Mouse (Mus musculus) cerebellum, adult 9-10 months (tissue): ENCODE data around the gene Usp43.

Source experiments
- DNase-seq: peaks from one replicate; pipeline ENCODE4 v3.0.0; 2022

Gene Usp43

DNA sequence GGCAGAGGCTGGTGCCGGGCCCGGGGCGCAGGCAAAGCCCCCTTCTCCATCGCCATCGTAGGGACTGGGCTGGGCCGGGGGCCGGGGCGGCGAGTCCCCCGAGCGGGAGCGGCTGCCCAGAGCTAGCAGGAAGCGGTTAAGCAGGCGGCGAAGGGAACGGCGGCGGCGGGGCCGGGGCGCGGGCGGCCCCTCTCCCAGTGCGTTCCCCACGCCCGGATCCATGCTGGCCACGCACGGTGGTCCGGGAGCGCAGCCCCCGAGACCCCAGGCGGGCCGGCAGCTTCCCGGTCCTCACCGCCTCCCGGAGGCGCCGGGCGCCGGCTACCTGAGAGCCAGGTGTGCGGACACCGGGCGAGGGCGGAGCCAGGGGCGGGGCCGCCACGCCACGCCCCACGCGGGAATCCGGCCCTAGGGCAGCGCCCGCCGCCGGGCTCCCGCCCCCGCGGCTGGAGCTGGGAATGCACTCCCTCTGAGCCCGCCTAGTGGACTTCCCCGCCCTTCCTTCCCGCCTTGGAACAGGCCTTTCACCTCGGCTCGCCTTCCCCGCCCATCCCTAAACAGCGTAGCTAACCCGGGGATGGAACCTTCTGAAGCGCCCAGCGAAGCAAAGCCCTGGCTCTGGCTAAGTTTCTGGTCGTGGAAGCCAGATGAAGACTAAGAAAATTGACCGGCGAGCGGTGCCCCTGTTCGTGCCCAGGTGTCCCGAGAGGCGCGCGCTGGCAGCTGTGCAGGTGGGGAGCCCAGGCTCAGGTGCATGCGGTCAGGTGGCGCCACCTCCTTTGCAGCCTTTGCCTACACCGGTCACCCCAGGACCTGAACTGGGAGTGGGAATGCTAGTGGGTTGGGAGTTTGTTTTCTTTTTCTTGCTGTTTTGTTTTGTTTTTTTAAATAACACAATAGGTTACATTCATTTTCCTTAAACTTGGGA is at the start of gene Usp43:
Gene Usp43, minus strand, starts transcription at position 327 of the 928 bp plus-strand sequence.
- no peak for DNase-seq

DNA sequence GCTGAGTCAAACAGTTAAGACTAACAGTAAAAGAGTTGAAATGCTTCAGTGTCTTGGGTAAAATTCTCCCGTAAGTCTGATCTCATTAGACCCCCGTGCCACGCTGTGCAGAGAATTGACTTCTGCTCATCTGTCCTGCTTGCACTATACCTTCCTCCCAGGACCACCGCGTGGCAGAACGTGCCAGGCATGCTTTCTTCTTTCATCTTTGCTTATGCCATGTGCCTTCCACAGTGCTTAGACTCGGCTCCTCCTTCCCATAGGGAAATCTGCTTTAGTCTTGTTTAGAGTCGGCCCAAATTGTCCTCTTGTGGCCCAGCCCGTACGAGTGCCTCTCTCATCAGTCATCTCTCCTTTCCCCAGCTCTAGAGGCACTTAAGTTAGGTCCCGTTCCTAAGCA is 45.9 kb upstream of the Usp43 start:
- no peak for DNase-seq

DNA sequence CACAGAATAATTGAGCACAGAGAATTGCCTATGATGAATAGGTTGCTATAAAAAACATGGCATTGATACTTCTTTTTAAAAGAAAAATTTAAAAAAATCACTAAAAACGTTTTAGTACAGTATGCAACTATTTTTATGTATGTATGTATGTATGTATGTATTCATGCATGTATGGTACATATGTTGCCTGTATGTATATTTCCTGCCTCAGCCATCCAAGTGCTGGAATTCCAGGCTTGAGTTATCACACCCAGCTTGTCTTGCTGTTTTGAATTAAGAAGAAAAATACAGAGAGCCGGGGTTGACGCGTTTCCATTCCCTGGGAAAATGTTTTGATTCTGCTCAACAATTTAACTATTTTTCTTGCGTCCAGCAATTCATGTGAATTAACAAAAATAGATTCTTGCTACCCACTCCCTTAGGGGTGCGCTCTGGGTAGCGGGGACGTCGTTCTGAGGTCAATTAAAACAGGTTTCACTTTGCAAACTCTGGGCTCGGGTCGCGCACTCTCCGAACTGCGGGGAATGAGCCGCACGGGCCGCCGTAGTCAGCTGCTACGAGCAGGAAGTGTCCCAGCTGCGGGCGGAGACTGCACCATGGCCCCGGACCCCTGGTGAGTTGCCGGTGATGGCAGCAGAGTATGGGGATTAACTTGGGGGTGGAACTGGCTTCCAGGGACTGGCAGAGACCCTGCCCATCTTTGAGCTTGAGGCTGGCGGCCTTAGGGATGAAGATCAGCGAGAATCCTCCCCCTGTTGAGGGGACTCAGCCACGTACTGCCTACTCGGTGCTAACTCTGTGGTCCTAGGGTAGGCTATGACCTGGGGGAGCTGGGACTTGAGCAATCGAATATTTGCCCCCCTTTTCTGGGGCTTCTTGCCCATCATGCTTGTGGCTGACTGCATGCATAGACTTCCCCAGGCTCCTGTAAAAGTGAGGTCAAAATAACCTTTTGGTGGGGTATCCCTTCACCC is 44.2 kb upstream of the Usp43 start, which contains the start of gene Stx8:
Gene Stx8, plus strand, starts transcription at position 289 of the 974 bp plus-strand sequence.
- DNase-seq: peak; percentile 89

DNA sequence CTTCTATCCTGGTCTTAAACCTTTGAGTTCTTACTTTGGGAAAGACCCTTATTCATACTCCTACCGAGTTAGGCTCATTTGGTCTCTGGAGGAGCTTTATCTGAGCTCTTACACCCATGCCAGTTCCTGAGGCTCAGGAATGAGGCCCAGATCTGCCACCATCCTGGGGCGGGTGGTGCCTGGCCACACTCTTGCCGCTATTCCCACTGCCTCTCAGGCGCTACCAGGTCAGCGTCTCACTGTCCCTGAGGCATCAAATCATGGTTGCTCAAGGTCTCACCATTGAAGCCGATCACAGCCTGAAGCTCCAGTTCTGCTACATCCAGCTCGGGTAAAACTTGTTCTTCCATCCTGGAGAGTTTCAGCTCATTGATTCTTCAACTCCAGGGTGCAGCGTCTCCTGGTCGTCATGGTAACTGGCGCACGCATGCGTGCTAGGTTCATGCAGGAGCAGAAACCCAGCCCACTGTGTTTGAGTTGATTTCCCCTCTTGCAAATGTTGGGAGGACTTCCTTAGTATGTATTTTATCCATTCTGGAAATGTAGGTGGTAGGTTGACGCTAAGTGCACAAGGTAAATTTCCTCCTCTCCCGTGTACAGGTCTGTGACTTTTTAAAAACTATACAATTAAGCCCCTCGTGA is 43.4 kb upstream of the Usp43 start, which contains the start of gene Cfap52:
Gene Cfap52, minus strand, starts transcription at position 410 of the 642 bp plus-strand sequence.
- DNase-seq: peak; percentile 82

DNA sequence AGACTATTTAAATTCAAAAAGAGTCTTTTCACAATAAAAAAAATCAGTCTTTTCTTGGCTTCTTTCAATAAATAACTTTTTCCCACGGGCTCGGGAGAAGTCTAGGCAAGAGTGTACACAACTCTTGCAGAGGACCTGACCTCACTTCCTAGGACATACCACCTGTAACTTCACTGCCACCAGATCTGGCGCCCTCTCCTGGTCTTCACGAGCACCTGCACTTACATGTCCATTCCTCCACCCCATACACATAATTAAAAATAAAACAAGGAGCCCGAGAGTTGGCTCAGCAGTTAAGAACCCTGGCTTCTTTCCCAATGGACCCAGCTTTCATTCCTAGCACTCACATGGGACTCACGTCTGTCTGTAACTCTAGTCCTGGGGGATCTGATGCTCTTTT is 42.2 kb upstream of the Usp43 start:
- no peak for DNase-seq

DNA sequence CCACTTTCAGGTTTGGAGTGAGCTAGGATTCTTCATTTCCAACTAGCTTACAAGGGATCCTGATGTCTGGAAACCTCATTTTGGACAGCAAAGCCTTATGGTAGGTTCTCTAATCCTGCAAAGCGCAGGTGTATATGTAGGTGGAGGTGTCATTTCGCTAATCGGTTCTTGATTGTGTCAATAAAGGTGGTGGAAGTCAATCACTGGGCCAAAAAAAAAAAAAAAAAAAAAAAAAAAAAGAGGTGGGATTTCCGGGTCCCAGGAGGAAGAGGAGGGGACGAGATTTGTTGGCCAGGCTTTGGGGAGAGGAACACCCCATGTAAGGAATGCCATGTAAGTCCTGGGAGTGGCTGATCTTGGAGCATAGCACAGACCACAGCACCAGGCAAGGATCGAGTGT is 32.5 kb upstream of the Usp43 start:
- no peak for DNase-seq

DNA sequence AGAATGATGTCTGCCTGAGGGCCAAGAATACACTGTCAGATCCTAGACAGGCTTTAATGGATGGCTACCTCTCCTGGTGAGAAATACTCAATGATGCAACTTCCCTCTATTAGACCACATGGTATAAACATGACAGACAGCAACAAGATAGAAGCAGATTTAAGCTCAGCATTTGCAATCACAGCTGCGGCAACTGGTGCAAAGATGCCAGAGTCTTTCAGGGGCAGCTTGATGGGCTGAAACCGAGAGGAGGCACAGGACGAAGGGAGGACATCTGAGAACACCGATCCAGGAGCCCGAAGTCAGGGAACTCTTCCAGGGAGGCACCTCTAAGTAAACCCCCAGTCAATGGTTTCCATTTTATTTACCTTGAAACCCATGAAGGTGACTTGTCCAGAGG is 31.7 kb upstream of the Usp43 start:
- DNase-seq: no peak

DNA sequence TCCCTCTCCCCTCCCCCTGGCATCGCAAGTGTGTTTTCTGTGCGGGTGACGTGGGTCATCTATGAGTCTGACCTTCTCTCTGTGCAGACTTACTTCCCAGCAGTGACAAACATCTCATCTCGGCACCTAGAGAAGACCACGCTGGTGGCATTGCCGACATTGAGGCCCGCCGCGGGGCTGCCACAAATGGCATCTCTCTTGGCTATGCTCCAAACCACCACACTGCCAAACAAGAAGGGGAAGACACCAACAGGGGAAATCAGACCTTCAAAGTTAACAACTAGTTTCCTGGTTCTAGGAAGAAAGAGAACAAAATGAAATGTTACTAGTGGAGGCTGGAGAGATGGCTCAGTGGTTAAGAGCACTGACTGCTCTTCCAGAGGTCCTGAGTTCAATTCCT is 27.5 kb upstream of the Usp43 start:
- no peak for DNase-seq

DNA sequence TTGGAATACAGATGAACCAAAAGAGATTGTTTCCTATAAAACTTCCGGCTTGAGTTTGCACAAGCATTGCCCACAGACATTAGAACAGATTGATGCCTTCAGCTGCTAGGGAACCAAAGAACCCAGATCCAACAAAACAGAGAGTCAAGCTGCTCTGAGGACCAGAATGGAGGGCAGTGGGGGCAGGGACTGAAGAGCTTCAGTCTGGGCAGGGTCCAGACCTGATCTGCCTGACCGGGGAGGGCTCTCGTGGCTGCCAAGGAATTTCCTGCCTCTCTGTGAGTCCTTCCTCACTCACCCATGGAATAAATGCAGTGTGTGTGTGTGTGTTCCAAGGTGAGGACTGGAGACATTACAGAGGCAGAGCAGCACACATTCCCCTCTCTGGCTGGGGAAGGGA is 26.3 kb upstream of the Usp43 start:
- DNase-seq: no peak

DNA sequence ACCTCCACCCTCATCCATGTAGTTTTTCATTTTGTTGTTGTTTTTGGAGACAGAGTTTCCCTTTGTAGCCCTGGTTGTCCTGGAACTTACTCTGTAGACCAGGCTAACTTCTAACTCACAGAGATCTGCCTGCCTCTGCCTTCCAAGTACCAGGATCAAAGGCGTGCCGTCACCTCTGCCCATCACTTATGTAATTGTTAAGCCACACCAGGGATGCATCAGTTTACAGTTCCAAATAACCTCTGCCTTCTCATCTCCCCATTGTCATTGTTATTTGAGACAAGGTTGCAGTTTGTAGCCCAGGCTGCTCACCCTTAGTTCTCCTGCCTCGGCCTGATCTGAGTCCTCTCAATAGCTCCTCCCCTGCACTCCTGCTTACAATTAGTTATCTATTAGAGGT is 10.2 kb upstream of the Usp43 start:
- no peak for DNase-seq

DNA sequence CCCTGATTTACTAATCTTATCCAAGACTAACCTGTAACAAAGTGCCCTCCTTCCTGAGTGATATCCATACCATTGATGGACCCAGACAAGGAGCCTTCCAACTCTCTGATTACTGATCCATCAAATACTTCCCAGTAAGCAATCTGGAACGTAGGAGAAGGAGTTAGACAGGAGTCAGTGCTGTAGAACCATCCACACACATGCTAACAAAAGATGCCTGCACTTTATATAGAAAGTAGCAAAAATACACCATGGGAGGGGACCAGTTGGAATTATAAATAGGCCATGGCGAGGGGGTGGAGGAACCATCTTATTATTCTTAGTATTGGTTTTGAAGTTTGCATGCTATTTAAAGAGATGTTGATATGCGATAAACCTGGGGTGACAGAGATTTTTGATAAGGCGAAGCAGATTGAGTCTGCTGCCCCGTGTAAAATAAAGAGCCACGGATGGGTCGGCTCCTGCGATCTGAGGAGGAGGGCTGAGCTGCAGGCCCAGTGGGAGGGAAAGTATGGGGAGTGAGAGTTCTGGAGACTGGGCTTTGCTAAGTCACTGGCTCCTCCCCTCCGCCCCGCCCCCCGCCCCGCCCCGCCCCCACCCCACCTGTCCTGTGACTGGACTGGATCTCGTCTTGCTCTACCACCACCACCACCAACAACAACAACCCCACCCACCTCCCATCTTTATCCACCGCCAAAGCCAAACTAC is 4.5 kb upstream of the Usp43 start:
- DNase-seq: no peak

DNA sequence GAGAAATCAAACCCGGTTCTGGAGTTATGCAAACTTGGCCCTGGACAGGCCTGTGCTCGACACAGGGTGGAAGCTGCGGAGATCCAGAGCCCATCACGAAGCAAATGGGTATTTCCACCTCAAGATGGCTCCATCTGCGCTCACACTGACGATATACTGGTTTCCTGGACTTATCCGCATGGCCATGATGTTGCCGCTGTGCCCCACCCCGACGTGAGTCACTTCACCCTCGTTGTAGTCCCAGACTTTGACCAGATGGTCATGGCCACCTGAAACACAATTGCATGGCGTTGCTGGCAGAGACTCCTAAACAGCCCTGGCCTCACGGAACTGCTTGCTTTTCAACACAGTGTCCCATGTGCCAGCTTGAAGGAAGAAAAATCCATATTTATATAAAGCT is 3.0 kb upstream of the Usp43 start:
- DNase-seq: no peak

DNA sequence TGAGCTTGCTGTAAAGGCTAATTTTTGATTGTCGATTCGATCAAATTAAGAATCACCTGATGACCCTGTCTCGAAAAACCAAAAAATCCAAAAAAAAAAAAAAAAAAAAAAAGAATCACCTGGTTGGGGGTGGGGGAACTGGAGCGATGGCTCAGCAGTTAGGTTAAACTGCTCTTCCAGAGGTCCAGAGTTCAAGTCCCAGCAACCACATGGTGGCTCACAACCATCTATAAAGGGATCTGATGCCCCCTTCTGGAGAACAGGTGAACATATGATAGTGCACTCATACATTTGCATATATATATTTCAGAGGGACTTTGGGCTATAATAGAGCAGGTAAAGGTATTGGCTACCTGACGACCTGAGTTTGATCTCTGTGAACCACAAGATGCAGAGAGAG is 1.8 kb upstream of the Usp43 start:
- no peak for DNase-seq

DNA sequence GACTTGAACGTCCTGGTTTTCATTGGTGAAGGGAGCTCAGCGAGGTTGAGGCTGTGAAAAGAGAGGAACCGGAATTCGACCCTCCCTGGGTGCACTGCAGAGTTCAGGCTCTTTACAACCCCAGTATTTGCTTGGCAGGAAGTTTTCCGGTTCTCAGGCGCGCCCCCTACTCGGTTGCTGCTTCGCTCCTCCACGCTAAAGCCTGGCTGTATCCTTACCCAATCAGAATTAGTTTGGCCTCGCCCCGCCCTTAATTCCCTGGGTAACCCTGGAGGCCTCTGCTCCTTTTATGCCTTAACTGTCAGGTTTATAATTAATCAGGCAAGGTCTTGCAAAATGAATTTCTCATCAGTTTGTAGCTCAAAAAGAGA is 787 bp upstream of the Usp43 start:
- no peak for DNase-seq

DNA sequence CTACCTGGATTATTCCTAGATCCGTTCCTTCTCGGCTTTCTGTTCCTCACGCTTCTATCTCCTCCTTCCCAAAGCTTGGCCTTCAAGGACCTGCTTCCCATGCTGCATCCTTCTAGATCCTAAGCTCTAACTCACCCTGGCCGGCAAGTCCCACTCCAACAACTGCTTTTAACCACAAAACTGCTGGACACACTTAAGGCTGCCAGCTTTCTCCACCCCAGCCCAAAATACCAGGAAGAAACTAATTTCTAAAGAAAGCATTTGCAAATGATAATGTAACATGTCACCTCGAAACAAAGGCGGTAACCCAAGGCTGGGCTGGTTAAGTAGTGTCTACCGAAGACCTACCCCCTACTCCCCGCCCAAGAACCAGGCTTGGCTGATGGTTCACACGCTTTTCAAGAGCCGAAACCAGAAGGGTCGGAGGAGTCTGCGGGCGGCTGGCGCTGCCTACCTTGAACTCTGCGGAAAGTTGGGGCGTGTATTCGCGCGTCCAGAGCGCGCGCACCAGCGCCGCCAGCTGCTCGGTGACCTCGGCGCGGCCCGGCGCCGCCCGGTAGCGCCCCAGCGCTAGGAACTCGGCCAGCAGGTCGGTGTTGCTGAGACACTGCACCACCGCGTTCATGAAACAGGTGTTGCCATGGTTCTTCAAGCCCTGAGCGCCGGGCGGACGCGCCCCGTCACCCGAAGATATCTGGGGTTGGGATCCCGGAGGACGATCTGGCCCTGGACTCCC is 694 bp downstream of the Usp43 start:
- no peak for DNase-seq

DNA sequence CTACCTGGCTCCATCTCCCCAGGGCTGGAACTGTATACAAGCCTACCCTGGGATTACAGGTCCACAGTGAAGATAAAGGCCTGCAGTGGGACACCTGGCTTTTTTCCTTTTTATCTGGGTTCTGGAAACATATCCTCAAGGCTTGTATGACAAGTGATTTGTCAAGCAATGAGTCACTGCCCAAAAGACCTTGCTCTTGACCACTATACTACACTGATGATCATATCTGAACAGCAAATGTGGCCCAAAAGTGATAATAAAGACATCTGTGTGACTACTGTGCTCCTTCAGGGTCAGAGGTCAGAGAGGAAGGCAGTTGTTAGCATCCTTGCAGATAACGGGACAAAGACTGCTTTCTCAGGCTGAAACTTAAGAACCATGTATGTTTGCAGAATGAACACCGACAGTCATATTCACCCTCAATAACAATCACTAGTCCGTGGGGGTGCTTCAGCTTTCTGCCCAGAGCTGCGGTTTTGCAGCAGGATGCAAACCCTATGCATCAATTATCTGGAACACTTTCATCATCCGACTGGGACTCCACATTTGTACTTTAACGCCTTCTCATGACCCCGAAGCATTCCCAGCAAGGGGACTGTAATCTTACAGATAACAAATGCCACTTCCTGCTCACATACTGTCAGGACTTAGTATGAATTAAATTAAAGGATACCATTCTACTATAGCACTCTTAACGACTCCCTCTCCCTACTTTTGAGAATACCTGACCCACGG is 1.6 kb downstream of the Usp43 start:
- DNase-seq: no peak

DNA sequence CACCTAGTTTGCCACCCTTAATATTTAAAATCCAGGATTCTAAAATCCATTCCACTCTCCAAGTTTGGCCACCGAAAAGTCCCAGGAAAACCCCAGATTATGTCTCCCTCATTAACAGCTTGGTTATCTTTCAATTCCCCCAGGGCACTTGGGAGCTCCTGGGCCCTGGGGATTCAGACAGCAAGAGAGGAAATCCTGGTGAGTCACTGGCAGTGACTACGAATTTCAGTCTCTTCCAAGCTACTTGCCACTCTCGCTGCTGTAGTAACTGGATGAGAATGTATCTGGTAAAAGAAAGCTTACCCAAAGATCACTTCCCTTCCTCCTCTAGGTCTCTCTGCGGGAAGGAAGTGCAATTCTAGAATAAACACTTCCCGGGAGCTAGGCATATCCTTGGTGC is 2.4 kb downstream of the Usp43 start:
- no peak for DNase-seq

DNA sequence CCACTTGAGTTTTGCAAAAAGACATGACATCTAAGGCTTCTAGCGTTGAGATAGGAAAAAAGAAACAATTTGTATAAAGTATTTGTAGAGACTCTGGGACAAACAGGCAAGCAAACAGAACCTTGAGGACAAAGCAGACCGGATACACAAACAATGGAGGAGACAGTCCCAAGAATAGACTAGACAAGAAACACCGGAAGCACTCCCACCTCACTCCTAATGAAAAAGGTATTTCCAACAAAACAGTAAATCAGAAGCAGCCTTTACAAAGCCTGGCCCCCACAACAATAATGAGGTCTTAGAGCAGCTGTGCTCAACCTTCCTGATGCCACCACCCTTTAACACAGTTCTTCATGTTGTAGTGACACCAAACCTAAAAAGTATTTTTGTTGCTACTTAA is 4.8 kb downstream of the Usp43 start:
- no peak for DNase-seq

DNA sequence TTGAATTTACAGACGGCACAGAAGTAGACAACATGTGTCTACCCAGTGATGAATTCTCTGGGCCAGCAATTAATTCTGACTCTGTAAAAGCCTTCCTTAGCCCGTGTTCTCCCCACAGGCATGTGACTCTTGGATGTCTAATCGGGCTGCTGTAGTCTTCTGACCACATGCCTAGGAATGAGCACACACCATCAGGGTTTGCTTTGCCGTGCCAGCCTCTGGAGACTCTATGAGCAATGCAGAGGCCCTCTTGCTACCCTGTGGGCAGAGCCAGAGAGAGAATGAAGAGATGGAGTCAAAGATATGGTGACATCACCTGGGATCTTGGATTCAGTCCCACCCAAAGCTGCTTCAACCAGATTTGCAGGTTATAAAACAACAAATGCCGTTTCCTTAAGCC is 10.9 kb downstream of the Usp43 start:
- DNase-seq: no peak

DNA sequence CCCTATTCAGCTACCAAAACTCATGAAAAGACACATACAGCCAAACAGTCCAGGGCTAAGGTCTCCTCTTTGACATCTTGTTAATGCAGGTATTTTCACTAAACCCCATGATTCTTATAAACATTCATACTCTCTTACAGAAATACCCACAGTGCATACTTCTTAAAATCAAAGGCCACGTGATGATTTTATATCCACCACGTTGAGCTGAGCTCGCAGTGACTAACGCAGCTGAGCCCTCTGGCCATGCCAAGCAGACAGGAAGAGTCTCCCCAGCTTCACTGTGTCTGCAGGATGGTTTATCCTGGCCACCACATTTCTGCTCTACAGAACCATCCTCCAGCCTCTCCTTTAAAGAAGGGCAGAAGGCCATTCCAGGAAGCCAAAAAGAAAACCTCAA is 18.2 kb downstream of the Usp43 start:
- no peak for DNase-seq

DNA sequence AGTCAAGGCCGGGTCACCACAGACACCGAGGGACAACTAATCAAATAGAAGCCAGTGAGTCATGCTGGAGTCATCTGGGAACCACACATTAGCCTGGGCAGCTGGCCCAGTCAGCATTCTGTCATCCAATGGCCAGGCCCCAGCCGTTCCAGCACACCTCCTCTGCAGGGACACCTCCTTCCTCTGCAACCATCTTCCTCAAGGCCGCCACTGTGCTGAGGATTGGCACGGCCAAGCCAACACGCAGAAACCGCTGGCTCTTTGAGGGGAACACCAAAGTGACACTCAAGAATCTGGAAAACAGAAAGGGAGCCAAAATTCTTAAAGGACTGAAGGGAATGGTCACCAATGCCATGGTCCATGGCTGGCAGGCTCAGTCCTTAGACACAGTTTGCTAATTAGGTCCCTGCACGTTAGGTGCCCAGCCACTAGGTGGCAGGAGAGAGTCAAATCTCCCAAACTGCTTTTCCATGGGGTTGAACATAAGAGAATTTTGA is 24.8 kb downstream of the Usp43 start:
- peak; percentile 29 for DNase-seq
